Mouse (Mus musculus) neural tube, embryonic 11.5 days (tissue): ENCODE data around the gene Olfr522. TPM values are rescaled to one million over a fixed set of nuclear protein-coding genes. Genes with fewer than 3 reads are reported as not detected.

Source experiments
- ATAC-seq: fragments of 200-750 bp; cut with Nextera tagmentation; 2 replicates; pipeline ENCODE4 v1.8.0; 2017; ENCODE audit warnings: moderate number of reproducible peaks, mild to moderate bottlenecking, moderate TSS enrichment, moderate library complexity; ENCODE audit not compliant: insufficient read depth, low FRiP score, low TSS enrichment
- DNase-seq: peaks from one replicate; pipeline ENCODE4 v3.0.0-alpha.2; 2015; ENCODE audit warnings: low spot score
- H3K27ac ChIP-seq: fragments of 300-500 bp; sonication (generic); 2 replicates; pipeline ENCODE4 v1.5.1; 2014; ENCODE audit warnings: low read depth, mild to moderate bottlenecking, low read length
- H3K27me3 ChIP-seq: fragments of 300-500 bp; sonication (generic); 2 replicates; pipeline ENCODE4 v1.6.1; 2014; ENCODE audit warnings: mild to moderate bottlenecking, low read length, mixed read lengths; ENCODE audit not compliant: control insufficient read depth, insufficient read depth
- H3K36me3 ChIP-seq: fragments of 300-500 bp; sonication (generic); 2 replicates; pipeline ENCODE4 v1.6.1; 2014; ENCODE audit warnings: mild to moderate bottlenecking, low read length, moderate library complexity, mixed read lengths; ENCODE audit not compliant: control insufficient read depth, insufficient read depth
- H3K4me1 ChIP-seq: fragments of 300-500 bp; sonication (generic); 2 replicates; pipeline ENCODE4 v1.6.1; 2014; ENCODE audit warnings: low read length, mixed read lengths; ENCODE audit not compliant: control insufficient read depth, insufficient read depth
- H3K4me2 ChIP-seq: fragments of 300-500 bp; sonication (generic); 2 replicates; pipeline ENCODE4 v1.6.1; 2014; ENCODE audit warnings: low read depth, mild to moderate bottlenecking, moderate library complexity
- H3K4me3 ChIP-seq: fragments of 300-500 bp; sonication (generic); 2 replicates; pipeline ENCODE4 v1.5.1; 2014; ENCODE audit warnings: low read depth, low read length
- H3K9ac ChIP-seq: fragments of 300-500 bp; sonication (generic); 2 replicates; pipeline ENCODE4 v1.6.1; 2014; ENCODE audit warnings: mild to moderate bottlenecking, low read length
- H3K9me3 ChIP-seq: fragments of 300-500 bp; sonication (generic); 2 replicates; pipeline ENCODE4 v1.6.1; 2016; ENCODE audit warnings: low read length; ENCODE audit not compliant: control insufficient read depth
- WGBS: fragments of 180-500 bp; shearing (Covaris S2); extraction: QIAGEN DNeasy Blood & Tissue Kit; methylation state at CpG from one replicate; pipeline ENCODE4 v1.1.7; 2014; 5-methylcytosine and 5-hydroxymethylcytosine counted together
- polyA plus RNA-seq: library from polyadenylated mRNA; unstranded; fragments of >200 nt; fragmentation: Nextera tagmentation; extraction: Ambion mirVana; gene quantifications from 2 replicates; pipeline ENCODE4 v1.2.1, GENCODE M21; 2014

Gene Olfr522
- polyA plus RNA-seq, 1 experiment from 2014 or later, result not detected

DNA sequence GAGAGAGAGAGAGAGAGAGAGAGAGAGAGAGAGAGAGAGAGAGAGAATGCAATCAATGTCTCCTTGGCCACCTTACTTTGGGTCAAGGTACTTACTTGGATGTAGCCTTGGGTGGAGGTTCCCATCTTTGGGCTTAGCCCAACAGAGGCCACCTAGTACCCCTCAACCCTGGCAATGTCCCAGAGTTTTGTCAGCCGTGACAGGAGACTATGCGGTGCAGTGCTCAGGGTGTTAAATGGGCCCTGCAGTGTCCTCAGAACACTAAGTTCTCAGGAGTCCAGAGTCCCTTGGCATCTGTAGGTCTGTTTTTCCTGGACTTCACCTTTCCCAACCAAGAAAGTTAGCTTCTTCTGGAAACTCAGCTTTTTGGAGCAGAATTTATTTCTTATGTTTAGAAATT lies 14.6 kb upstream of the Olfr522 start:
- H3K9ac ChIP-seq, result no peak overlapping the region

GRCm38 (mm10) chr7:140172936-140173335 lies 8.4 kb upstream of the Olfr522 start, which contains the start of gene Olfr523:
Gene Olfr523, plus strand, starts transcription at chr7:140173217.
- Histone ChIP-seq H3K27me3 (no peaks in the 10 kb centered on the region), H3K4me1 (no peaks in the 10 kb centered on the region), H3K9ac (no peak within 1 kb of the TSS), H3K36me3 (no peaks in the 10 kb centered on the region), H3K4me2 (no peak within 1 kb of the TSS), H3K27ac (no peak within 1 kb of the TSS), H3K4me3 (no peak within 1 kb of the TSS), H3K9me3 (no peaks in the 10 kb centered on the region)
- ATAC-seq (no peak), DNase-seq (no peak)
- 58% methylated on average over 1 of the region's 1 CpGs for WGBS

More for the DNA sequence above, 14.6 kb upstream of the Olfr522 start:
- H3K27me3 ChIP-seq, result no peaks in the 10 kb centered on the region
- H3K4me1 ChIP-seq, result no peaks in the 10 kb centered on the region
- H3K9me3 ChIP-seq, result no peaks in the 10 kb centered on the region
- ATAC-seq, result no peak
- no peak for DNase-seq
- no peak overlapping the region for H3K4me3 ChIP-seq
- H3K4me2 ChIP-seq, result no peak overlapping the region
- 93% methylated on average over 2 of the region's 2 CpGs for WGBS
- no peak overlapping the region for H3K27ac ChIP-seq
- H3K36me3 ChIP-seq, result no peaks in the 10 kb centered on the region

DNA sequence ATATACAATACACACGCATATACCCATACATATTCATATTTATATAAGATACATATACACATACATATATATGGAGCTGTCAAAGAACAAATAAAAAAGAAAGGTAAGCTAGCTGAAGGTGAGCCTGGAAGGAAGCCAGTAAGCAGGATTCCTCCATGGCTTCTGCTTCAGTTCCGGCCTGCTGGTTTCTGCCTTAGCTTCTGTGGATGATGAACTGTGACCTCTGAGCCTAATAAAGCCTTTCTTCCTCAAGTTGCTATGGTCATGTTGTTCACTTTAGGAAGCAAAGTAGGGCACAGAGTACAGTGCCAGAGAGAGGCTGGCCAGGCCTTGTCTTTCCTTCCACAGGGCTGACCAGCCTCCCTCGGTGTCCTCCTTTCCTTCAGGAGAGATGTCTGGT lies 6.3 kb upstream of the Olfr522 start:
- no peak overlapping the region for H3K4me2 ChIP-seq
- H3K36me3 ChIP-seq, result no peaks in the 10 kb centered on the region
- H3K27ac ChIP-seq, result no peak overlapping the region
- DNase-seq, result no peak
- ATAC-seq, result no peak
- no peaks in the 10 kb centered on the region for H3K4me1 ChIP-seq
- H3K27me3 ChIP-seq, result no peaks in the 10 kb centered on the region
- no peak overlapping the region for H3K9ac ChIP-seq
- no peak overlapping the region for H3K4me3 ChIP-seq
- WGBS, result 95% methylated on average over 3 of the region's 3 CpGs
- no peaks in the 10 kb centered on the region for H3K9me3 ChIP-seq

DNA sequence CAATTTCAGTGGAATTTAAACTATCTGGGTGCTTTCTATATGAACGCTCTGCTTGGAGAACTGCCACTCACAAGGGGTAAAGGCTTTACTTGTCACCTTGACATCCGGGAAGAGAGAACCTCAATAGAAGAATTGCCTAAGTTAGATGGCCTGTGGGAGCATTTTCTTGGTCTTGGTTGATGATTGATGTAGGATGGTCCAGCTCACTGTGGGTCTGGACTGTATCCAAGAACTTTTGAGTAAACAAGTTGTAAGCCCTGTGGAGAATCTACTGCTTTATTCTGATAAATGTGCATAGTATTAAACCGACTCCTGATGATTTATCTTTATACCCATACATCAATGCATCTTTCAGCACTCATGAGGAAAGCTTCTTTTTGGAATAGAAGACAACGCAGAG lies 4.8 kb upstream of the Olfr522 start:
- Histone ChIP-seq H3K4me1 (no peaks in the 10 kb centered on the region), H3K27ac (no peak overlapping the region), H3K4me2 (no peak overlapping the region), H3K9me3 (no peaks in the 10 kb centered on the region), H3K27me3 (no peaks in the 10 kb centered on the region), H3K36me3 (no peaks in the 10 kb centered on the region), H3K9ac (no peak overlapping the region), H3K4me3 (no peak overlapping the region)
- DNase-seq (no peak), ATAC-seq (no peak)
- 83% methylated on average over 4 of the region's 4 CpGs for whole genome bisulfite sequencing

GRCm38 (mm10) chr7:140167950-140168349 lies 3.4 kb upstream of the Olfr522 start:
- no peak for ATAC-seq
- Histone ChIP-seq H3K36me3 (no peaks in the 10 kb centered on the region), H3K9me3 (no peaks in the 10 kb centered on the region)

DNA sequence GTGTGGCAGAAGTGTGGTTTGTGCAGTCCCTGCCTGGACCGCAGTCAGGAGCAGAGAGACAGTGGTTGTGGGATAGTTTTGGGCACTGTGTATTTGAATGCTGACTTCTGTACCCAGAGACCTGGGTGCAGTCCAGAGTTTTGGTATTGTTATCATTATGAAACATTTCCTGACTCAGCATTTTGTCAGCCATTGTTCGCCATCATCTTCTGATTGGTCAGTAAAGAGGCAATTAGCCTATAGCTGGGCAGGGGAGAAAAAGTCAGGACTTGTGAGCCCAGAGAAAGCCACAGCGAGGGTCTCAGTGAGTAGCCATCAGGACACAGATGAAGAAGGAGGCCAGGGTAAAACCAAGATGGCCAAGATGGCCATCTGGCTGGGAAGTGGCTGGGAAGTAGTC lies 4.2 kb downstream of the Olfr522 start:
- Histone ChIP-seq H3K36me3 (no peaks in the 10 kb centered on the region), H3K4me3 (no peak overlapping the region), H3K4me1 (no peaks in the 10 kb centered on the region), H3K9ac (no peak overlapping the region), H3K4me2 (no peak overlapping the region), H3K9me3 (no peaks in the 10 kb centered on the region), H3K27me3 (no peaks in the 10 kb centered on the region), H3K27ac (no peak overlapping the region)
- WGBS, result 66% methylated on average over 3 of the region's 3 CpGs
- DNase-seq (no peak), ATAC-seq (no peak)

More at GRCm38 (mm10) chr7:140167950-140168349, 3.4 kb upstream of the Olfr522 start:
- H3K9ac ChIP-seq, result no peak overlapping the region
- no peak for DNase-seq
- H3K27ac ChIP-seq, result no peak overlapping the region
- 84% methylated on average over 1 of the region's 1 CpGs for WGBS
- H3K4me2 ChIP-seq, result no peak overlapping the region
- no peaks in the 10 kb centered on the region for H3K4me1 ChIP-seq
- no peaks in the 10 kb centered on the region for H3K27me3 ChIP-seq
- no peak overlapping the region for H3K4me3 ChIP-seq

- 3% methylated on average over 28 of the region's 28 CpGs for WGBS
- peak within 1 kb of the TSS; percentile 49 for H3K9ac ChIP-seq
- H3K9me3 ChIP-seq, result no peaks in the 10 kb centered on the region
- peaks cover 11% of the 10 kb centered on the region for H3K27me3 ChIP-seq
- H3K4me1 ChIP-seq, result 0 out of 2 replicates have a peak, but pooled peaks cover 3% of the 10 kb centered on the region
- H3K27ac ChIP-seq, result no peak within 1 kb of the TSS
- peak within 1 kb of the TSS; percentile 23 for H3K4me3 ChIP-seq
- H3K36me3 ChIP-seq, result no peaks in the 10 kb centered on the region
- ATAC-seq, result peak; percentile 50; the same call in 1 of the 2 replicates
- DNase-seq, result peak; percentile 40
- H3K4me2 ChIP-seq, result peak within 1 kb of the TSS; percentile 52
Measured at GRCm38 (mm10) chr7:140154218-140154927, 10.2 kb downstream of the Olfr522 start, which contains the start of gene Sprn. Gene Sprn, minus strand, starts transcription at chr7:140154877.

DNA sequence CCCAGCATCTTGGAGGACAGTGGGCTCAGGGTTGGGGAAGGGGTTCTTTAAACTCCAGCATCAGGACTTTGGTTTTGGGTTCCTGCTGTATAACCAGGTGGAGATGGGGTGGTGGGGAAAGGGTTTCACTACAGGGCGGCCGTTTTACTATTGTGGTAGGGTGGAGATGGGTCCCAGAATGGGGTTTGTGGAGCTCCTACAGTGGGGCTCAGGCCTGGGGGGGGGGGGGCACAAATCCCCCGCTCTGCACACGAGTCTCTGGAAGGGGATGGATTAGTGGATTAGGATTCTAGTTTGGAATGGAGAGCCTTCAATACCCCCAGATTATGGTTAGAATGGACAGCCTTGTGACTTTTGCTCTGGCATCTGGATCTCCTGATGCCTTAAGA lies 10.7 kb downstream of the Olfr522 start:
- H3K27me3 ChIP-seq, result peaks cover 11% of the 10 kb centered on the region

GRCm38 (mm10) chr7:140153383-140153782 lies 11.2 kb downstream of the Olfr522 start:
- 5% methylated on average over 26 of the region's 28 CpGs for WGBS
- no peak overlapping the region for H3K27ac ChIP-seq
- ATAC-seq, result peak; percentile 38; the same call in 1 of the 2 replicates
- H3K4me3 ChIP-seq, result 0 out of 2 replicates have a peak overlapping the region, but pooled peaks have one; percentile 4
- H3K4me2 ChIP-seq, result peak overlapping the region; percentile 30
- peak overlapping the region; percentile 31; the same call in 1 of the 2 replicates for H3K9ac ChIP-seq
- H3K9me3 ChIP-seq, result no peaks in the 10 kb centered on the region
- peaks cover 11% of the 10 kb centered on the region for H3K27me3 ChIP-seq
- no peaks in the 10 kb centered on the region for H3K36me3 ChIP-seq
- peak; percentile 40 for DNase-seq
- H3K4me1 ChIP-seq, result 0 out of 2 replicates have a peak, but pooled peaks cover 3% of the 10 kb centered on the region

More for the DNA sequence above, 10.7 kb downstream of the Olfr522 start:
- no peak; the same call in 1 of the 2 replicates for ATAC-seq
- Histone ChIP-seq H3K4me1 (0 out of 2 replicates have a peak, but pooled peaks cover 3% of the 10 kb centered on the region), H3K9ac (peak overlapping the region; percentile 49; the same call in 1 of the 2 replicates), H3K4me2 (peak overlapping the region; percentile 52), H3K36me3 (no peaks in the 10 kb centered on the region), H3K27ac (no peak overlapping the region), H3K4me3 (0 out of 2 replicates have a peak overlapping the region, but pooled peaks have one; percentile 23), H3K9me3 (no peaks in the 10 kb centered on the region)
- WGBS, result 24% methylated on average over 4 of the region's 4 CpGs
- DNase-seq, result no peak
